Mouse (Mus musculus) testis, adult 2 months (tissue): ENCODE results near the gene Nostrin.

Experiments
- CTCF ChIP-seq: fragments of 200-500 bp; IDR thresholded peaks from 2 replicates; pipeline ENCODE4 v1.5.1; 2012; ENCODE audit warnings: low read depth, mild to moderate bottlenecking, inconsistent platforms, low read length, moderate library complexity; ENCODE audit not compliant: control insufficient read depth, insufficient read depth, insufficient replicate concordance
- POLR2A ChIP-seq: fragments of 200-500 bp; IDR thresholded peaks from 2 replicates; pipeline ENCODE4 v1.6.1; 2012; ENCODE audit warnings: low read depth, mild to moderate bottlenecking, inconsistent platforms, low read length, moderate library complexity; ENCODE audit not compliant: control insufficient read depth

- TF ChIP-seq CTCF (no peak), POLR2A (no peak)
These were observed 13.6 kb downstream of the Nostrin start for GRCm38 (mm10) chr2:69149154-69149553.
